In the genomic region with DNA sequence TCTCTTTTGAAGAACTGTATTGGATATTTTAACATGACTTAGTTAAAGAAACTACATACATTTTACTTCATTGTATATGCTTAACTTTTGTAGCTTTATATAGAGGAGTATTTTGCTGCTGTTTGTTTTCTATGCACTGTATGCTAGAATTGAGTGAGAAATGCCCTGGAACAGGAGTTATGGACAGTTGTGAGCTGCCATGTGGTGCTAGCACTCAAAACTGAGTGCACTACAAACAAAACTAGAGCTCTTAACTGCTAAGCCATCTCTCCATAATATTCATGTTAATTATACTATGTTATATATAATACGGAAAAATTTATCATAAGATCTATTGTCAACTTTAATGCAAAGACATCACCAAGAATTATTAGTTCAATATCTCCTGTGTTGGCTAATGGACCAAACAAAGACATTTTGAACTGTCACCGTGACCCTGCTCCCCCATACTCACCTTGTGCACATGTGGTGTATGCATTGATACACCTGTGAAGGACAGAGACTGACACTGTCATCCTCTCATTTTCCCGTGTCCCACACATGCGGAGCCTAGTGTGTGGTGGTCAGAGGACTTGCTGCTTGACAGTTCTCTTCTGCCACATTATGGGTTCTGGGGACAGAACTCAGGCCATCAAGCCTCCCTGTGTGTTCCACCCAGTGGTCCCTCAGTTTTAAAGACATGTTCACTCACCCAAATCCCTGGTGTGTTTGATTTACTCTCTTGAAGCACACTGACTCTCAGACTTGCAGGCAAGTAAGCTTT, we compare ENCODE assay signal across 10 mouse cellular contexts.
A peak's percentile ranks its signal among the peaks of the same experiment; 100 is the strongest.
DNase-seq lines count a peak whose midpoint lies in the region; ATAC-seq lines count a peak whose summit lies in the region.
"Had no signal": no experiment of that assay in that cellular context is flagged by ENCODE, and none has a peak within 500 bp of the region (broad histone marks: within the 10 kb centered on the region; RNA-seq: fewer than 3 reads in every experiment).

No protein-coding gene starts in this region.

- no peak overlapping the region for H3K4me2 ChIP-seq in heart, embryonic 12.5 days

- no peaks in the 10 kb centered on the region for H3K36me3 ChIP-seq in heart, embryonic 12.5 days

- intact Hi-C loops in heart, postnatal 25 days (cut with DNase I): loop anchor here (10.0 kb wide), 1 partner anchor 913 kb away; a partner anchor contains a TSS
- intact Hi-C loops in left cerebral cortex, postnatal 14 days (cut with DNase I): no loop called here

- ATAC-seq in heart, embryonic 12.5 days (ENCODE audit: insufficient number of reproducible peaks, low FRiP score): peak; percentile 45; the same call in 1 of the 2 replicates
- peak; percentile 44; the same call in 1 of the 2 replicates for ATAC-seq in megakaryocyte-erythroid progenitor cell, adult 5-6 weeks (replicated peaks; ENCODE audit: low FRiP score, low TSS enrichment, poor library complexity, severe bottlenecking)

- H3K27me3 ChIP-seq in heart, embryonic 12.5 days (replicated peaks): no peaks in the 10 kb centered on the region

- H3K4me1 ChIP-seq in heart, embryonic 12.5 days (replicated peaks): no peaks in the 10 kb centered on the region

- no peak overlapping the region for H3K9ac ChIP-seq in heart, embryonic 12.5 days

- H3K9me3 ChIP-seq in heart, embryonic 12.5 days (replicated peaks): no peaks in the 10 kb centered on the region

- no peak for DNase-seq in heart, postnatal 25 days (ENCODE audit: low spot score)
- DNase-seq in thymus, postnatal 0 days (ENCODE audit: low spot score): peak; percentile 6
- DNase-seq in thymus, postnatal 36 days: no peak
- no peak for DNase-seq in layer of hippocampus, postnatal 36 days
- no peak for DNase-seq in ovary, postnatal 36 days (ENCODE audit: low spot score)
- no peak for DNase-seq in left cerebral cortex, postnatal 14 days (ENCODE audit: low spot score in 2 of 2)
- DNase-seq: adrenal gland, adult 2 months had no signal

- WGBS in heart, embryonic 12.5 days: 84% methylated on average over 4 of the region's 4 CpGs

- no peak overlapping the region for H3K4me3 ChIP-seq in heart, embryonic 12.5 days
- H3K4me3 ChIP-seq: myocyte had no signal

- H3K27ac ChIP-seq in heart, embryonic 12.5 days (ENCODE audit: poor library complexity, severe bottlenecking): no peak overlapping the region
